Mouse (Mus musculus): ENCODE data around the gene Diaph3.

The Diaph3 gene

DNA sequence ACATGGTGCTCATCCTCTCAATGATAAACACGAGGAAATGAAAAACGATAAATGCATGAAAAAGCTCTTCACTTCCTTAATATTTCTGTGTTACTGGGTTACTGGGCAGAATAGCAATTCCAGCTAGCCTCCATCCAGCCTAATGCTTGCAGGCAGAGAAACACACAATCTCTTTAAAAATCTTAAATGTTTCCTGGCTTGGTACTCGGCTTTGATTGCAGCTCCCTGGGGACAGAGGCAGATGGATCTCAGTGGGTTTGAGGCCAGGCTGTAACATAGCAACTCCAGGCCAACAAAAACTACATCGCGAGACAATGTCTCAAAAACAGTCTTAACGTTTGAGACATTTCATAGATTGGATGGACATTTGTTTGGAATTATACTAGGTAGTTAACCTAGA is 57.1 kb downstream of the Diaph3 start:
- no peak for DNase-seq (ENCODE audit: low spot score in 2 of 2)

GRCm38 (mm10) chr14:87079725-87080124 is 61.3 kb downstream of the Diaph3 start:
- DNase-seq (ENCODE audit: low spot score in 2 of 2): no peak

DNA sequence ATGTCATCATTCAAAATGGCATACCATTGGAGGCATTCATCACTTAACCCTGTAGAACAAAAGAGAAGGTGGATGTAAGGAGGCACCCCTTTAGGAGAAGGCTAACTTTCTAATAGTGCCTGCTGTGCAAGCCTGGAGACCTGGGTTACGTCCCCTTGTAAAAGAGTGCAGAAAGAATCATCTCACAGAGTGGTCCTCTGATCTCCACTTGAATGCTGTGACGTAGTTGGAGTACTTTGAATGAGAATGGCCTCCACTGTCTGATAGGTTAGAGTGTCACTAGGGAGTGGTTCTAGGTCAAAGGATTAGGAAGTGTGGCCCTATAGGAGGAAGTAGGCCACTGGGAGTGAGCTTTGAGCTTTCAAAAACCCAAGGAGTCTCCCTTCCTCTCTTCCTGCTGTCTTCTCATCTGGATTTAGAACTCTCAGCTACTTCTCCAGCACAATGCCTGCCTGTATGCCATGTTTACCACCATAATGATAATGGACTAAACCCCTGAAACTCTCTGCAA is 66.0 kb downstream of the Diaph3 start:
- DNase-seq (ENCODE audit: low spot score in 2 of 2): no peak

- DNase-seq (ENCODE audit: low spot score in 2 of 2): no peak
Observed at GRCm38 (mm10) chr14:87064281-87064680, 76.8 kb downstream of the Diaph3 start.

DNA sequence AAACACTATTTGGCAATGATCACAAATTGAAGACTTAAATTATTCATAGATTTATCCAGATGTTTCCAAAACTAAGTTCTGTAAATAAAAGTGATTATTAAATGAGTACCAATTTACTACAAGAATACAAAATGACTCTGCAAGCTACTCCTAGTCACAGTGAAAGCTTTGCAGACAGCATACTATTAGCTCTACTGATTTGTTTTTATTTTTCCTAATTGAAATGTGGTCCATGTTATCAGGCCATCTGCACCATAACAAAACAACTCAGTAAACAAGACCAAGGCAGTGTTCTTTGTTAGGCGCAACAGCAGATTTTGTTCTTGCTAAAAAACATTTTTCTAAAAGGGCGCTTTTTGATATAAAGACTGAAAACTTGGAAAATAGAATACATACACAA is 84.9 kb downstream of the Diaph3 start:
- DNase-seq (ENCODE audit: low spot score in 2 of 2): no peak

DNA sequence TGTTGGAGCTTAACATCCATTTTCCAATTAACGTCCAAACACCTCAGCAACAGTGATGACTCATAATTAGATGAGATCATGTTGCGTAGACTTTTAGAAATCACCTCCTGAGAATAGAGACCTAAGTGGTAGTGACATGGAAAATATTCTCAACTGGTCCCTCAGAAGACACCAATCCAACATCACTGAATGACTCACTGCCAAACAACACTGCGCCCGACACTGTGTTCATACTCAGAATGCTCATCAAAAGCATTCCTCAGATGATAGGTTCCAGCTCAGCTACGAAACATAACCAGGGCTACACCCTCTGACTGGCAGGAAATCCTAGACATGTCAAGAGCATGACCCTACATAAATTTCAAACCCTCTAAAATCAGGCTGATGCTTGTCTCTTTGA is 89.8 kb downstream of the Diaph3 start:
- no peak for DNase-seq (ENCODE audit: low spot score in 2 of 2)

GRCm38 (mm10) chr14:87044401-87044806 is 96.6 kb downstream of the Diaph3 start:
- DNase-seq (ENCODE audit: low spot score in 2 of 2): no peak

- no peak for DNase-seq (ENCODE audit: low spot score in 2 of 2)
Observed at GRCm38 (mm10) chr14:87020240-87020639, 120.8 kb downstream of the Diaph3 start.

- no peak for DNase-seq (ENCODE audit: low spot score in 2 of 2)
Observed at GRCm38 (mm10) chr14:87019687-87020086, 121.3 kb downstream of the Diaph3 start.

DNA sequence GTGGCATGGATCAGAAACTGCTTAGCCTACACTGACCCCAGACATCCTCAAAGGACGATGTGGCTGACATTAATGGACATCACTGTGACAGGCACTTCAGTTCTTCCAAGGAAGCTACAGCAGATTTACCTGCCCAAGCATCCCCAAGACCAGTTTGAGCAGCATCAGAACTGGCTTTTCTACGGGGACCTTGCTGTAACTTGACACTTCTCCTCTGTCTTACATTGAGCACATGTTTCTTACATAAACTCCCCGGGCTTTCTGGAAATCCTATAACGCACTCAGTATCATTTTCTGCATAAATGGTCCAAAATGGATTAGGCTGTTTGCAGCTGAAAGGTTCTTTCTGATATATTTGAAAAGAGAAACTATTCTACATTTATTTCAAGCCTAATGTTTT is 143.7 kb downstream of the Diaph3 start:
- DNase-seq (ENCODE audit: low spot score in 2 of 2): no peak

GRCm38 (mm10) chr14:86951169-86951568 is 189.9 kb downstream of the Diaph3 start:
- no peak for DNase-seq (ENCODE audit: low spot score in 2 of 2)

GRCm38 (mm10) chr14:86937953-86938352 is 203.1 kb downstream of the Diaph3 start:
- no peak for DNase-seq (ENCODE audit: low spot score in 2 of 2)

DNA sequence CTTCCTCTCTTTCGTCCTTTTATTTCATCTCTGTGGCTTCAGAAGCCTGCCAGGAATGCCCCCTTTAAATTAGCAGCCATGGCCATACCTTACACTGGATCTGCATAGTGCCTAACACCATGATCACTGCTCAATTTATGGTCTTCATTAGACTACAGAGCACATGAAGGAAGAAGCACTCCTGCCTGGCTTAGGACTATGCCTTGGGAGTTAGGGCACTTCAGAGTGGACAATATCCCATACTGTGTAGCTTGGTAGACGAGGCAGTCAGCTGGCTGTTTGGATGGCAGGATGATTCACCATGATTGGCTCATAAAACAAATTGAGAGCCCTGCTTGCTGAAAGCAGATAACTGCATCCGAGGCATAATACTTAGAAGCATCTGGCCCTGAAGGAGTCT is 204.6 kb downstream of the Diaph3 start:
- no peak for DNase-seq (ENCODE audit: low spot score in 2 of 2)

DNA sequence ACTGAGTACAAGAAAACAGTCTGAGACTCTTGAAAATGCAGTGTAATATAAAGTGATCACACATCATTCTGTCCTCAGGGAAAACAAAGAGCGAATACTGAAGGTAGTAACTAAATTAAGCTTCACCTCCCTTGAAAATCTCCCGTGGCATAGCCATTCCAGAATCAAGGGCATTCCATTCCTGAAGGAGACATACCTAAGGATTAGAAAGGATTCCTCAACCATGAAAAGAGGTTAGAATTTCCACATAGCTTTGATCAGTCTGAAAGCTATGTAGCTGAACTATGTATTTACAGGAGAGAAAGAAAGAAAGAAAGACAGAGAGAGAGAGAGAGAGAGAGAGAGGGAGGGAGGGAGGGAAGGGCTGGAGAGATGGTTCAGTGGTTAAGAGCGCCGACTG is 210.3 kb downstream of the Diaph3 start:
- DNase-seq (ENCODE audit: low spot score in 2 of 2): no peak

- no peak for DNase-seq (ENCODE audit: low spot score in 2 of 2)
Observed at GRCm38 (mm10) chr14:86926827-86927226, 214.2 kb downstream of the Diaph3 start.

GRCm38 (mm10) chr14:86898898-86899297 is 242.1 kb downstream of the Diaph3 start:
- DNase-seq (ENCODE audit: low spot score in 2 of 2): peak in 1 of 2 experiments; percentile 13

GRCm38 (mm10) chr14:86889070-86889804 is 251.8 kb downstream of the Diaph3 start:
- no peak for DNase-seq (ENCODE audit: low spot score in 2 of 2)

- DNase-seq (ENCODE audit: low spot score in 2 of 2): no peak
Observed at GRCm38 (mm10) chr14:86885417-86886098, 255.5 kb downstream of the Diaph3 start.

GRCm38 (mm10) chr14:86869536-86869935 is 271.5 kb downstream of the Diaph3 start:
- peak; percentile 21 to 34 for DNase-seq (ENCODE audit: low spot score in 2 of 2)

GRCm38 (mm10) chr14:86867143-86867542 is 273.9 kb downstream of the Diaph3 start:
- DNase-seq (ENCODE audit: low spot score in 2 of 2): peak in 1 of 2 experiments; percentile 34

DNA sequence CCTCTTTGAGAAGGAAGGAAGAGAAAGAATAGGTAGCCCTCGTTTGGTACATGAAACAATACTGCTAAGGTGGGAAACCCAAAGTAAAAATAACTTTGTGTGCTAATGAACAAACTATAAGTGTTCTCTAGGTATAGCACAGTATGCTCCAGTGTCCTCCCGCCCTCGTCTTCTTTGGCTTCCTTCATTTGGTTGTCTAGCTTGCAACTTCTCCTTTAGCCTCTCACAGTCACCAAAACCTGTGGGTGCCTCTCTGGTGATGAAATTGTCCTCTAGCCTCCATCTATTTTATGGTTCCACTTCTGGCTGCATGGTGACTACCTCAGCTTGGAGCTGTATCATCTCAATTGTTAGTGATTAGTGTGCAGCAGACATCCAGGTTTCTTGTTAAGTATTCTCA is 277.0 kb downstream of the Diaph3 start:
- DNase-seq (ENCODE audit: low spot score in 2 of 2): no peak

GRCm38 (mm10) chr14:86861277-86861946 is 279.6 kb downstream of the Diaph3 start:
- DNase-seq (ENCODE audit: low spot score in 2 of 2): no peak

Data from frontal cortex, postnatal 36 days (tissue).